Mouse (Mus musculus) heart, embryonic 11.5 days (tissue): ENCODE data around the gene Serpinb1c. TPM values are rescaled to one million over a fixed set of nuclear protein-coding genes. Genes with fewer than 3 reads are reported as not detected.

Experiments used
- ATAC-seq: fragments of 200-750 bp; cut with Nextera tagmentation; replicated peaks from 2 replicates; pipeline ENCODE4 v1.8.0; 2017; ENCODE audit warnings: moderate library complexity; ENCODE audit not compliant: insufficient number of reproducible peaks, low FRiP score, low TSS enrichment
- H3K27ac ChIP-seq: fragments of 300-500 bp; sonication (generic); 2 replicates; pipeline ENCODE4 v1.5.1; 2014; ENCODE audit warnings: mild to moderate bottlenecking, low read depth, low read length
- H3K27me3 ChIP-seq: fragments of 300-500 bp; sonication (generic); 2 replicates; pipeline ENCODE4 v1.6.1; 2014; ENCODE audit warnings: mild to moderate bottlenecking, low read length, mixed read lengths; ENCODE audit not compliant: control insufficient read depth, insufficient read depth
- H3K36me3 ChIP-seq: fragments of 300-500 bp; sonication (generic); 2 replicates; pipeline ENCODE4 v1.6.1; 2014; ENCODE audit warnings: mild to moderate bottlenecking, low read length, moderate library complexity, mixed read lengths; ENCODE audit not compliant: control insufficient read depth, insufficient read depth
- H3K4me1 ChIP-seq: fragments of 300-500 bp; sonication (generic); 2 replicates; pipeline ENCODE4 v1.6.1; 2014; ENCODE audit warnings: low read length; ENCODE audit not compliant: control insufficient read depth, insufficient read depth
- H3K4me2 ChIP-seq: fragments of 300-500 bp; sonication (generic); 2 replicates; pipeline ENCODE4 v1.6.1; 2014; ENCODE audit warnings: mild to moderate bottlenecking, moderate library complexity
- H3K4me3 ChIP-seq: fragments of 300-500 bp; sonication (generic); 2 replicates; pipeline ENCODE4 v1.5.1; 2014; ENCODE audit warnings: low read depth, low read length
- H3K9ac ChIP-seq: fragments of 300-500 bp; sonication (generic); 2 replicates; pipeline ENCODE4 v1.6.1; 2014; ENCODE audit warnings: mild to moderate bottlenecking, low read depth, low read length, moderate library complexity
- H3K9me3 ChIP-seq: fragments of 300-500 bp; sonication (generic); replicated peaks from 2 replicates; pipeline ENCODE4 v1.6.1; 2016; ENCODE audit warnings: low read length; ENCODE audit not compliant: control insufficient read depth
- WGBS: fragments of 180-500 bp; shearing (Covaris S2); extraction: QIAGEN DNeasy Blood & Tissue Kit; methylation state at CpG from one replicate; pipeline ENCODE4 v1.1.7; 2014; ENCODE audit not compliant: insufficient replicate concordance; 5-methylcytosine and 5-hydroxymethylcytosine counted together
- polyA plus RNA-seq: library from polyadenylated mRNA; unstranded; fragments of >200 nt; fragmentation: Nextera tagmentation; extraction: Ambion mirVana; gene quantifications from 2 replicates; pipeline ENCODE4 v1.2.1, GENCODE M21; 2014

The Serpinb1c gene
- polyA plus RNA-seq, 1 experiment from 2014 or later: 0.16 TPM

GRCm38 (mm10) chr13:32839314-32839713 lies 58.7 kb downstream of the Serpinb1c start:
- Histone ChIP-seq H3K9me3 (no peaks in the 10 kb centered on the region), H3K4me2 (no peak overlapping the region), H3K4me1 (no peaks in the 10 kb centered on the region), H3K27me3 (no peaks in the 10 kb centered on the region), H3K36me3 (no peaks in the 10 kb centered on the region), H3K9ac (no peak overlapping the region), H3K4me3 (no peak overlapping the region), H3K27ac (no peak overlapping the region)
- 38% methylated on average over 1 of the region's 1 CpGs for WGBS
- ATAC-seq: no peak

- Histone ChIP-seq H3K9ac (no peak overlapping the region), H3K9me3 (no peaks in the 10 kb centered on the region), H3K27me3 (no peaks in the 10 kb centered on the region), H3K4me3 (no peak overlapping the region), H3K4me2 (no peak overlapping the region), H3K27ac (no peak overlapping the region), H3K4me1 (no peaks in the 10 kb centered on the region), H3K36me3 (no peaks in the 10 kb centered on the region)
- no peak for ATAC-seq
- 87% methylated on average over 5 of the region's 5 CpGs for WGBS
These were observed 63.5 kb downstream of the Serpinb1c start for GRCm38 (mm10) chr13:32834513-32834912.

GRCm38 (mm10) chr13:32833237-32833636 lies 64.8 kb downstream of the Serpinb1c start:
- no peak overlapping the region for H3K4me3 ChIP-seq
- H3K9me3 ChIP-seq: no peaks in the 10 kb centered on the region
- no peaks in the 10 kb centered on the region for H3K4me1 ChIP-seq
- 64% methylated on average over 6 of the region's 6 CpGs for WGBS
- no peak overlapping the region for H3K9ac ChIP-seq
- no peaks in the 10 kb centered on the region for H3K36me3 ChIP-seq
- no peak overlapping the region for H3K27ac ChIP-seq
- ATAC-seq: no peak
- H3K4me2 ChIP-seq: no peak overlapping the region
- H3K27me3 ChIP-seq: no peaks in the 10 kb centered on the region

- H3K27ac ChIP-seq: no peak overlapping the region
- no peak overlapping the region for H3K9ac ChIP-seq
- H3K4me3 ChIP-seq: no peak overlapping the region
- no peak for ATAC-seq
- no peaks in the 10 kb centered on the region for H3K9me3 ChIP-seq
- 69% methylated on average over 3 of the region's 3 CpGs for WGBS
- no peaks in the 10 kb centered on the region for H3K27me3 ChIP-seq
- no peaks in the 10 kb centered on the region for H3K4me1 ChIP-seq
- no peaks in the 10 kb centered on the region for H3K36me3 ChIP-seq
- no peak overlapping the region for H3K4me2 ChIP-seq
These were observed 65.2 kb downstream of the Serpinb1c start for GRCm38 (mm10) chr13:32832776-32833175.

- H3K9ac ChIP-seq: no peak overlapping the region
- ATAC-seq: no peak
- H3K9me3 ChIP-seq: no peaks in the 10 kb centered on the region
- no peaks in the 10 kb centered on the region for H3K27me3 ChIP-seq
- no peak overlapping the region for H3K4me2 ChIP-seq
- no peaks in the 10 kb centered on the region for H3K36me3 ChIP-seq
- no peaks in the 10 kb centered on the region for H3K4me1 ChIP-seq
- WGBS: 81% methylated on average over 3 of the region's 3 CpGs
- H3K4me3 ChIP-seq: no peak overlapping the region
- no peak overlapping the region for H3K27ac ChIP-seq
These were observed 66.3 kb downstream of the Serpinb1c start for GRCm38 (mm10) chr13:32831505-32832273.

Other genes with a start within 250 kb of the Serpinb1c start
- 0.16 TPM in 1 of 2 replicates, not detected in the other for gene Mylk4, start 114.3 kb downstream of the Serpinb1c start, polyA plus RNA-seq
- 14.2 and 14.6 TPM in 2 replicates for gene Wrnip1, start 96.2 kb downstream of the Serpinb1c start, polyA plus RNA-seq
- not detected in 2 replicates for gene D930007J09Rik, start 95.4 kb downstream of the Serpinb1c start, polyA plus RNA-seq
- 3.5 and 5.8 TPM in 2 replicates for gene Serpinb1a, start 47.0 kb downstream of the Serpinb1c start, polyA plus RNA-seq
- 15.7 and 19.3 TPM in 2 replicates for gene Serpinb6b, start 67.0 kb upstream of the Serpinb1c start, polyA plus RNA-seq
- 5.8 and 7.9 TPM in 2 replicates for gene Serpinb9, start 105.0 kb upstream of the Serpinb1c start, polyA plus RNA-seq
- 0.72 and 0.96 TPM in 2 replicates for gene Serpinb9b, start 129.2 kb upstream of the Serpinb1c start, polyA plus RNA-seq
- not detected in 2 replicates for gene Serpinb1b, start 180.4 kb upstream of the Serpinb1c start, polyA plus RNA-seq